Mouse (Mus musculus): ENCODE results near the gene Bcl10.

DNA sequence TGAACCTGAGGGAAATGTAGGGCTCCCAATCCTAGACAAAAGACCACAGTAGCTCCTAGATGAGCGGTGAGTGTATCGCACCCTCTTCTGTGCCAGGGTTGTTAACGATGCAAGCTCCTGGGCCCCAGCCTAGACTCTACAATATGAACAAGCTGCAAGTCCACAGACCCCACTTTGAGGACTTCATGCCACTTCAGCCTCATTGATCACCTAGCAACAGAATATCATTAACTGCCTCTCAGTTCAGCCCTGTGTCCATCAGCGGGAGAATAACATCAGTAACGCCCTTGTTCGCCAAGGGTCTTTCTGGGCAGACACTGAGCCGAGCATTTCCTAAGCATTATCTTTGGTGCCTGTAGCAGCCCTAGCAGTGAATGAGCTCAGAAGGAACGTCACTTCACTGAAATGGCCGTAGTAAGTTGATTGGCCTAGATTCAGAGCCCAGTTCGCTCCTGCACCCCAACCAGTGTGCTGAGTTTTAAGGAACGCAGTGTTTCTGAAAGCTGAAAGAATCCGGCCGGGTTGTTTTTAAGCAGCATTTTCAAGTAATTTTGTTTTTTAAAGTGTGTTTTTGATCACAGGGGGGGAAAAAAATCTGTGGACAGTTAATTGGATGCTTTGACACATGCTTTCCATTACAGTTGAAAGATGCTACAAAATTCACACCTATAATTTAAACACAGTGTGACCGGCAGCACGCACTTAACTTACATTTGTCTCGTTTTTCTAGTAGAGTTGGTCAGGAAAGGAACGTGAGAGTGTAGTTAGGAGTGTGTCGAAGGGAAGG is 32.1 kb upstream of the Bcl10 start:
- TF ChIP-seq CTCF (IDR thresholded peaks at IDR 0.05; ENCODE audit: insufficient read depth, low read length) (no peak), POLR2A (IDR thresholded peaks at IDR 0.05; ENCODE audit: borderline replicate concordance, extremely low read depth, low read depth, low read length) (no peak)

Measured in lung, adult 2 months (tissue).